Mouse (Mus musculus): Measurements from ENCODE around the gene Mier2. TPM values are rescaled to one million over a fixed set of nuclear protein-coding genes. Genes with fewer than 3 reads are reported as not detected.

The Mier2 gene
- polyA plus RNA-seq, 1 experiment = 215 TPM

- Histone ChIP-seq H3K4me1 (replicated peaks; ENCODE audit: control insufficient read depth, insufficient read depth, low read length) (no peaks in the 10 kb centered on the region), H3K4me3 (ENCODE audit: control insufficient read depth, insufficient read depth, low read length) (no peak overlapping the region), H3K27me3 (ENCODE audit: control insufficient read depth, insufficient read depth, low read length) (no peaks in the 10 kb centered on the region), H3K27ac (ENCODE audit: control insufficient read depth, insufficient read depth, low read length) (no peak overlapping the region), H3K36me3 (ENCODE audit: control insufficient read depth, insufficient read depth, low read length) (no peaks in the 10 kb centered on the region)
- no peak for DNase-seq
- 75% methylated on average over 4 of the region's 4 CpGs for whole genome bisulfite sequencing
- TF ChIP-seq CTCF (IDR thresholded peaks at IDR 0.05; ENCODE audit: borderline replicate concordance, control insufficient read depth, extremely low read depth, insufficient read depth, low read length, poor library complexity) (no peak), POLR2A (IDR thresholded peaks at IDR 0.05; ENCODE audit: control insufficient read depth, extremely low read depth, insufficient read depth, low read length, poor library complexity) (no peak)
Measured at GRCm38 (mm10) chr10:79577376-79577775, 22.4 kb upstream of the Mier2 start.

GRCm38 (mm10) chr10:79575754-79576153 is 20.8 kb upstream of the Mier2 start:
- no peak overlapping the region for H3K4me3 ChIP-seq (ENCODE audit: control insufficient read depth, insufficient read depth, low read length)
- DNase-seq = no peak
- H3K27ac ChIP-seq (ENCODE audit: control insufficient read depth, insufficient read depth, low read length) = no peak overlapping the region
- no peaks in the 10 kb centered on the region for H3K36me3 ChIP-seq (ENCODE audit: control insufficient read depth, insufficient read depth, low read length)
- no peaks in the 10 kb centered on the region for H3K27me3 ChIP-seq (ENCODE audit: control insufficient read depth, insufficient read depth, low read length)
- no peaks in the 10 kb centered on the region for H3K4me1 ChIP-seq (replicated peaks; ENCODE audit: control insufficient read depth, insufficient read depth, low read length)
- no peak for TF ChIP-seq POLR2A (IDR thresholded peaks at IDR 0.05; ENCODE audit: control insufficient read depth, extremely low read depth, insufficient read depth, low read length, poor library complexity)
- no peak for TF ChIP-seq CTCF (IDR thresholded peaks at IDR 0.05; ENCODE audit: borderline replicate concordance, control insufficient read depth, extremely low read depth, insufficient read depth, low read length, poor library complexity)
- 85% methylated on average over 6 of the region's 6 CpGs for WGBS

GRCm38 (mm10) chr10:79574796-79575195 is 19.8 kb upstream of the Mier2 start:
- no peak for DNase-seq
- 96% methylated on average over 6 of the region's 6 CpGs for WGBS
- Histone ChIP-seq H3K27ac (ENCODE audit: control insufficient read depth, insufficient read depth, low read length) (no peak overlapping the region), H3K4me3 (ENCODE audit: control insufficient read depth, insufficient read depth, low read length) (no peak overlapping the region), H3K4me1 (replicated peaks; ENCODE audit: control insufficient read depth, insufficient read depth, low read length) (no peaks in the 10 kb centered on the region), H3K27me3 (ENCODE audit: control insufficient read depth, insufficient read depth, low read length) (no peaks in the 10 kb centered on the region), H3K36me3 (ENCODE audit: control insufficient read depth, insufficient read depth, low read length) (no peaks in the 10 kb centered on the region)
- no peak for TF ChIP-seq POLR2A (IDR thresholded peaks at IDR 0.05; ENCODE audit: control insufficient read depth, extremely low read depth, insufficient read depth, low read length, poor library complexity)
- TF ChIP-seq CTCF (IDR thresholded peaks at IDR 0.05; ENCODE audit: borderline replicate concordance, control insufficient read depth, extremely low read depth, insufficient read depth, low read length, poor library complexity) = no peak

GRCm38 (mm10) chr10:79574350-79574749 is 19.4 kb upstream of the Mier2 start:
- Histone ChIP-seq H3K27me3 (ENCODE audit: control insufficient read depth, insufficient read depth, low read length) (no peaks in the 10 kb centered on the region), H3K4me1 (replicated peaks; ENCODE audit: control insufficient read depth, insufficient read depth, low read length) (no peaks in the 10 kb centered on the region), H3K36me3 (ENCODE audit: control insufficient read depth, insufficient read depth, low read length) (no peaks in the 10 kb centered on the region), H3K27ac (ENCODE audit: control insufficient read depth, insufficient read depth, low read length) (no peak overlapping the region), H3K4me3 (ENCODE audit: control insufficient read depth, insufficient read depth, low read length) (no peak overlapping the region)
- 76% methylated on average over 8 of the region's 8 CpGs for WGBS
- TF ChIP-seq POLR2A (IDR thresholded peaks at IDR 0.05; ENCODE audit: control insufficient read depth, extremely low read depth, insufficient read depth, low read length, poor library complexity) (no peak), CTCF (IDR thresholded peaks at IDR 0.05; ENCODE audit: borderline replicate concordance, control insufficient read depth, extremely low read depth, insufficient read depth, low read length, poor library complexity) (no peak)
- DNase-seq = no peak

- Histone ChIP-seq H3K4me1 (replicated peaks; ENCODE audit: control insufficient read depth, insufficient read depth, low read length) (no peaks in the 10 kb centered on the region), H3K27ac (ENCODE audit: control insufficient read depth, insufficient read depth, low read length) (no peak overlapping the region), H3K4me3 (ENCODE audit: control insufficient read depth, insufficient read depth, low read length) (no peak overlapping the region), H3K36me3 (ENCODE audit: control insufficient read depth, insufficient read depth, low read length) (no peaks in the 10 kb centered on the region), H3K27me3 (ENCODE audit: control insufficient read depth, insufficient read depth, low read length) (no peaks in the 10 kb centered on the region)
- no peak for TF ChIP-seq CTCF (IDR thresholded peaks at IDR 0.05; ENCODE audit: borderline replicate concordance, control insufficient read depth, extremely low read depth, insufficient read depth, low read length, poor library complexity)
- TF ChIP-seq POLR2A (IDR thresholded peaks at IDR 0.05; ENCODE audit: control insufficient read depth, extremely low read depth, insufficient read depth, low read length, poor library complexity) = no peak
- no peak for DNase-seq
- 89% methylated on average over 6 of the region's 6 CpGs for WGBS
Measured at GRCm38 (mm10) chr10:79573611-79574010, 18.6 kb upstream of the Mier2 start.

GRCm38 (mm10) chr10:79571314-79571713 is 16.3 kb upstream of the Mier2 start:
- Histone ChIP-seq H3K4me1 (replicated peaks; ENCODE audit: control insufficient read depth, insufficient read depth, low read length) (no peaks in the 10 kb centered on the region), H3K4me3 (ENCODE audit: control insufficient read depth, insufficient read depth, low read length) (no peak overlapping the region), H3K27me3 (ENCODE audit: control insufficient read depth, insufficient read depth, low read length) (no peaks in the 10 kb centered on the region), H3K36me3 (ENCODE audit: control insufficient read depth, insufficient read depth, low read length) (no peaks in the 10 kb centered on the region), H3K27ac (ENCODE audit: control insufficient read depth, insufficient read depth, low read length) (no peak overlapping the region)
- WGBS = 93% methylated on average over 2 of the region's 2 CpGs
- TF ChIP-seq POLR2A (IDR thresholded peaks at IDR 0.05; ENCODE audit: control insufficient read depth, extremely low read depth, insufficient read depth, low read length, poor library complexity) (no peak), CTCF (IDR thresholded peaks at IDR 0.05; ENCODE audit: borderline replicate concordance, control insufficient read depth, extremely low read depth, insufficient read depth, low read length, poor library complexity) (no peak)
- no peak for DNase-seq

GRCm38 (mm10) chr10:79569921-79570320 is 14.9 kb upstream of the Mier2 start:
- Histone ChIP-seq H3K4me1 (replicated peaks; ENCODE audit: control insufficient read depth, insufficient read depth, low read length) (no peaks in the 10 kb centered on the region), H3K27me3 (ENCODE audit: control insufficient read depth, insufficient read depth, low read length) (no peaks in the 10 kb centered on the region), H3K4me3 (ENCODE audit: control insufficient read depth, insufficient read depth, low read length) (no peak overlapping the region), H3K36me3 (ENCODE audit: control insufficient read depth, insufficient read depth, low read length) (no peaks in the 10 kb centered on the region), H3K27ac (ENCODE audit: control insufficient read depth, insufficient read depth, low read length) (no peak overlapping the region)
- DNase-seq = no peak
- TF ChIP-seq CTCF (IDR thresholded peaks at IDR 0.05; ENCODE audit: borderline replicate concordance, control insufficient read depth, extremely low read depth, insufficient read depth, low read length, poor library complexity) (no peak), POLR2A (IDR thresholded peaks at IDR 0.05; ENCODE audit: control insufficient read depth, extremely low read depth, insufficient read depth, low read length, poor library complexity) (no peak)
- WGBS = 93% methylated on average over 5 of the region's 5 CpGs

Measured in thymus, adult 2 months (tissue).